14 mouse cellular contexts compared by ENCODE assay signal in genomic region chr12:90142011-90142410, GRCm38 (mm10).
DNase-seq lines count a peak whose midpoint lies in the region; ATAC-seq lines count a peak whose summit lies in the region.
"Had no signal": no experiment of that assay in that cellular context is flagged by ENCODE, and none has a peak within 500 bp of the region (broad histone marks: within the 10 kb centered on the region; RNA-seq: fewer than 3 reads in every experiment).

No protein-coding gene starts in this region.

- no peak overlapping the region for H3K4me3 ChIP-seq in forebrain, embryonic 13.5 days
- no peak overlapping the region for H3K4me3 ChIP-seq in forebrain, embryonic 11.5 days (ENCODE audit: low read depth, low read length)
- H3K4me3 ChIP-seq: gastrocnemius, adult 2 months; liver, embryonic 12.5 days; megakaryocyte, embryonic 14.5 days had no signal

- H3K27me3 ChIP-seq in forebrain, embryonic 13.5 days = peaks cover 24% of the 10 kb centered on the region
- H3K27me3 ChIP-seq in forebrain, embryonic 11.5 days (ENCODE audit: control insufficient read depth, insufficient read depth, low read length) = peaks cover 6% of the 10 kb centered on the region
- H3K27me3 ChIP-seq: liver, embryonic 12.5 days; megakaryocyte, embryonic 14.5 days had no signal

- H3K4me2 ChIP-seq in forebrain, embryonic 13.5 days = no peak overlapping the region
- no peak overlapping the region for H3K4me2 ChIP-seq in forebrain, embryonic 11.5 days (ENCODE audit: low read depth, low read length, severe bottlenecking)
- H3K4me2 ChIP-seq: liver, embryonic 12.5 days had no signal

- H3K36me3 ChIP-seq in forebrain, embryonic 13.5 days (ENCODE audit: poor library complexity, severe bottlenecking) = no peaks in the 10 kb centered on the region
- H3K36me3 ChIP-seq in forebrain, embryonic 11.5 days (ENCODE audit: control insufficient read depth, insufficient read depth, low read length) = no peaks in the 10 kb centered on the region
- H3K36me3 ChIP-seq: G1E; liver, embryonic 12.5 days had no signal

- peak; percentile 67 for ATAC-seq in forebrain, embryonic 13.5 days
- ATAC-seq in forebrain, embryonic 11.5 days (replicated peaks; ENCODE audit: low FRiP score) = no peak
- ATAC-seq: liver, embryonic 12.5 days had no signal

- no peak overlapping the region for H3K9ac ChIP-seq in forebrain, embryonic 13.5 days
- H3K9ac ChIP-seq in forebrain, embryonic 11.5 days (ENCODE audit: low read length) = no peak overlapping the region
- H3K9ac ChIP-seq: liver, embryonic 12.5 days had no signal

- no peaks in the 10 kb centered on the region for H3K9me3 ChIP-seq in forebrain, embryonic 13.5 days (replicated peaks)
- H3K9me3 ChIP-seq in forebrain, embryonic 11.5 days (ENCODE audit: control insufficient read depth, low read length) = no peaks in the 10 kb centered on the region
- H3K9me3 ChIP-seq: liver, embryonic 12.5 days had no signal

- no peak overlapping the region for H3K27ac ChIP-seq in forebrain, embryonic 13.5 days
- no peak overlapping the region for H3K27ac ChIP-seq in forebrain, embryonic 11.5 days (ENCODE audit: low read depth, low read length)
- H3K27ac ChIP-seq: gastrocnemius, adult 2 months; liver, embryonic 12.5 days had no signal

- no peaks in the 10 kb centered on the region for H3K4me1 ChIP-seq in forebrain, embryonic 13.5 days
- H3K4me1 ChIP-seq in forebrain, embryonic 11.5 days (replicated peaks; ENCODE audit: control insufficient read depth, insufficient read depth, low read length) = no peaks in the 10 kb centered on the region
- H3K4me1 ChIP-seq: liver, embryonic 12.5 days; megakaryocyte, embryonic 14.5 days had no signal

- intact Hi-C loops in left cerebral cortex, postnatal 14 days (cut with DNase I) = no loop called here

- WGBS in forebrain, embryonic 13.5 days = 71% methylated on average over 2 of the region's 2 CpGs
- WGBS in forebrain, embryonic 11.5 days = 80% methylated on average over 2 of the region's 2 CpGs

- no peak for DNase-seq in forebrain, embryonic 11.5 days (ENCODE audit: low spot score)
- peak; percentile 96 for DNase-seq in cerebellum, adult 9-10 months
- DNase-seq in layer of hippocampus, adult 11-12 months (ENCODE audit: low spot score) = peak; percentile 63
- peak; percentile 68 to 85 for DNase-seq in left cerebral cortex, postnatal 14 days (ENCODE audit: low spot score in 2 of 2)
- DNase-seq in lung, postnatal 14 days = no peak
- no peak for DNase-seq in lung, postnatal 4 days
- DNase-seq in lung, postnatal 36 days = no peak
- DNase-seq: adrenal gland, adult 8-10 months; gastrocnemius, adult 2 months; kidney, adult 8-10 months had no signal

Comparison
In these comparisons a context has a peak if more than half of its experiments do, and no peak if none do; other contexts are left out.
1. DNase-seq: peak in cerebellum, adult 9-10 months (single experiment), layer of hippocampus, adult 11-12 months (single experiment) and left cerebral cortex, postnatal 14 days (2 of 2); none in forebrain, embryonic 11.5 days (single experiment), lung, postnatal 14 days (single experiment), lung, postnatal 4 days (0 of 2) and lung, postnatal 36 days (single experiment).